Mouse (Mus musculus) neural tube, embryonic 11.5 days (tissue): ENCODE measurements around the gene Cope. TPM values are rescaled to one million over a fixed set of nuclear protein-coding genes. Genes with fewer than 3 reads are reported as not detected.
A peak's percentile ranks its signal among the peaks of the same experiment; 100 is the strongest.

Experiments
- ATAC-seq: fragments of 200-750 bp; cut with Nextera tagmentation; 2 replicates; pipeline ENCODE4 v1.8.0; 2017; ENCODE audit warnings: moderate number of reproducible peaks, mild to moderate bottlenecking, moderate TSS enrichment, moderate library complexity; ENCODE audit not compliant: insufficient read depth, low FRiP score, low TSS enrichment
- DNase-seq: peaks from one replicate; pipeline ENCODE4 v3.0.0-alpha.2; 2015; ENCODE audit warnings: low spot score
- H3K27ac ChIP-seq: fragments of 300-500 bp; sonication (generic); 2 replicates; pipeline ENCODE4 v1.5.1; 2014; ENCODE audit warnings: low read depth, mild to moderate bottlenecking, low read length
- H3K27me3 ChIP-seq: fragments of 300-500 bp; sonication (generic); 2 replicates; pipeline ENCODE4 v1.6.1; 2014; ENCODE audit warnings: mild to moderate bottlenecking, low read length, mixed read lengths; ENCODE audit not compliant: control insufficient read depth, insufficient read depth
- H3K36me3 ChIP-seq: fragments of 300-500 bp; sonication (generic); 2 replicates; pipeline ENCODE4 v1.6.1; 2014; ENCODE audit warnings: mild to moderate bottlenecking, low read length, moderate library complexity, mixed read lengths; ENCODE audit not compliant: control insufficient read depth, insufficient read depth
- H3K4me1 ChIP-seq: fragments of 300-500 bp; sonication (generic); 2 replicates; pipeline ENCODE4 v1.6.1; 2014; ENCODE audit warnings: low read length, mixed read lengths; ENCODE audit not compliant: control insufficient read depth, insufficient read depth
- H3K4me2 ChIP-seq: fragments of 300-500 bp; sonication (generic); 2 replicates; pipeline ENCODE4 v1.6.1; 2014; ENCODE audit warnings: low read depth, mild to moderate bottlenecking, moderate library complexity
- H3K4me3 ChIP-seq: fragments of 300-500 bp; sonication (generic); 2 replicates; pipeline ENCODE4 v1.5.1; 2014; ENCODE audit warnings: low read depth, low read length
- H3K9ac ChIP-seq: fragments of 300-500 bp; sonication (generic); 2 replicates; pipeline ENCODE4 v1.6.1; 2014; ENCODE audit warnings: mild to moderate bottlenecking, low read length
- H3K9me3 ChIP-seq: fragments of 300-500 bp; sonication (generic); 2 replicates; pipeline ENCODE4 v1.6.1; 2016; ENCODE audit warnings: low read length; ENCODE audit not compliant: control insufficient read depth
- WGBS: fragments of 180-500 bp; shearing (Covaris S2); extraction: QIAGEN DNeasy Blood & Tissue Kit; methylation state at CpG from one replicate; pipeline ENCODE4 v1.1.7; 2014; 5-methylcytosine and 5-hydroxymethylcytosine counted together
- polyA plus RNA-seq: library from polyadenylated mRNA; unstranded; fragments of >200 nt; fragmentation: Nextera tagmentation; extraction: Ambion mirVana; gene quantifications from 2 replicates; pipeline ENCODE4 v1.2.1, GENCODE M21; 2014

The Cope gene
- polyA plus RNA-seq: 272 and 283 TPM in 2 replicates

DNA sequence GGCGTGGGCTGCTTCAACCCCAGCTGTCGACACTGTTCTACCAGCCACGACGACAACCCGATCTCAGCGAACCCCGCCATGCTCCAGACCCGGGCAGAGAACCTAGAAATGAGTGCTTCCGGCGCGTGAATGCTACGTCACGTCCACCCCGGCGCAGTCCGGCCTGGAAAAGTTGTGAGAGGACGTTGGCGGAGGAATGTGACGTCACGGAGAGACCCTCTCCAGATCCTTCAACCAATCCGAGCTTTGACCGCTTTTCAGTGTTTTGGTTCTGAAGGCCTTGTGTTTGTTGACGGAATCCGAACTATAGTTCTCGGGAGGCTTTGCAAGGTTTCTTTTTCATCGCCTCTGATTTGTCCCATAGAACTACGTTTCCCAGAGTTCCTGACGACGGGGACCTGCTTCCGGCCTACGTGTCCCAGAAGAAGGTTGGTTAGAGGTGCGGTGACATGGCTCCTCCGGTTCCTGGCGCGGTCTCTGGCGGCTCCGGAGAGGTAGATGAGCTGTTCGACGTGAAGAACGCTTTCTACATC lies at the start of gene Cope, which contains the start of gene Ddx49:
Cope (plus strand) TSS at position 161 of the 533 bp plus-strand sequence.
Ddx49 (minus strand) TSS at position 132 of the 533 bp plus-strand sequence.
- ATAC-seq: peak; percentile 94
- no peak within 1 kb of the TSS for H3K27ac ChIP-seq
- H3K4me3 ChIP-seq: peak within 1 kb of the TSS; percentile 93
- peaks cover 13% of the 10 kb centered on the region for H3K4me1 ChIP-seq
- H3K9me3 ChIP-seq: no peaks in the 10 kb centered on the region
- H3K4me2 ChIP-seq: peak within 1 kb of the TSS; percentile 91
- DNase-seq: peak; percentile 96
- H3K9ac ChIP-seq: peak within 1 kb of the TSS; percentile 71
- WGBS: 0% methylated on average over 40 of the region's 40 CpGs
- peaks cover 10% of the 10 kb centered on the region for H3K36me3 ChIP-seq
- no peaks in the 10 kb centered on the region for H3K27me3 ChIP-seq

DNA sequence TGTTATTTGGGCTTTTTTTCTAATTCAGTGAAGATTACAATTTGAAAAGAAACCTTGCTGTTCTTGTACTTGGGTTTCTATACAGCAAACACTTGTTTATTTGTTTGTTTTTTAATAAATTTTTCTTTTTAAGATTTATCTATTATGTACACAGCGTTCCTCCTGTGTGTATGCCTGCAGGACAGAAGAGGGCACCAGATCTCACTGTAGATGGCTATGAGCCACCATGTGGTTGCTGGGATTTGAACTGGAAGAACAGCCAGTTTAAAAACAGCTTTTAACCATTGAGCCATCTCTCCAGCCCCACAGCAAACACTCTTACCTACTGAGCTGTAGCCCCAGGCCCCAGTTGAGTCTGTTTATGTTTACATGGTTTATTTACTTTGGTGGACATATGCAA lies 47.7 kb upstream of the Cope start:
- no peak overlapping the region for H3K27ac ChIP-seq
- no peak overlapping the region for H3K4me2 ChIP-seq
- DNase-seq (no peak), ATAC-seq (no peak)
- 90% methylated on average over 1 of the region's 1 CpGs for WGBS
- no peaks in the 10 kb centered on the region for H3K27me3 ChIP-seq
- no peak overlapping the region for H3K4me3 ChIP-seq
- H3K4me1 ChIP-seq: no peaks in the 10 kb centered on the region
- H3K9me3 ChIP-seq: no peaks in the 10 kb centered on the region
- no peak overlapping the region for H3K9ac ChIP-seq
- peaks cover 28% of the 10 kb centered on the region for H3K36me3 ChIP-seq

DNA sequence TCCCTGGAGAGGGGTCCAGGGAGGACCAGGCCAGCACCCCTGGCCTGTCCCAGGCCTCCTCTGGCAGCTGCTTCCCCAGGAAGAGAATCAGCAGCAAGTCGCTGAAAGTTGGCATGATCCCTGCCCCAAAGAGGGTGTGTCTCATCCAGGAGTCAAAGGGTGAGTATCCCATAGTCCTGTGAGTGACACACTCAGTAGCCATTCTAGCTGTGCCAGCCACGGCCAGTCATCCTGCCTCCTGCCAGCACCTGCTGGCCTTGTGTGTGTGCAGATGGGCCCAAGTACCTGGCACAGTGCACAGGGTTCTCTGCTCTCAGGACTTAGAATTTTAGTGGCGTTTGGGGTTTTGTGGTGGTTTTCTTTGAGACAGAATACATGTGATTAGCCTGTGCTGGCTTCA lies 44.9 kb upstream of the Cope start:
- no peak overlapping the region for H3K9ac ChIP-seq
- no peak overlapping the region for H3K4me2 ChIP-seq
- no peak for DNase-seq
- H3K36me3 ChIP-seq: peaks cover 40% of the 10 kb centered on the region
- H3K27me3 ChIP-seq: no peaks in the 10 kb centered on the region
- H3K27ac ChIP-seq: no peak overlapping the region
- no peak overlapping the region for H3K4me3 ChIP-seq
- H3K9me3 ChIP-seq: no peaks in the 10 kb centered on the region
- no peak for ATAC-seq
- no peaks in the 10 kb centered on the region for H3K4me1 ChIP-seq
- WGBS: 90% methylated on average over 3 of the region's 3 CpGs

DNA sequence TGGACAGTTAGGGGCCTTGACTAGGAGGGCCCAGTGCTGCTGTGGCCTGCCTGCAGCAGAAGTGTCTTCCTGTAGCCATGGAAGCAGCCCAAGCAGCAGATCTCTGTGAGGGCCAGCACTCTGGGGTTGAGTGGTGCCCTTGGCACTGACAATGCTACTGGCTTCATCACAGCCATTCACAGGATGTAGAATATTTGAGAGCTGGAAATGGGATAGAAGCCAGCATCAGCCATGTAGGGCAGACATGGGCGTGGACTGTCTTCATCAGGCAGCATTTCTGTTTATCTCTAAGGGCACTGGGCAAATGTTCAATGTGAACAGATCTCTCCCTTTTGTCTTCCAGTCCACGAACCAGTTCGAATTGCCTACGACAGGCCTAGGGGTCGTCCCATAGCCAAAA lies 43.7 kb upstream of the Cope start:
- H3K9me3 ChIP-seq: no peaks in the 10 kb centered on the region
- no peak overlapping the region for H3K9ac ChIP-seq
- H3K27ac ChIP-seq: no peak overlapping the region
- no peaks in the 10 kb centered on the region for H3K4me1 ChIP-seq
- peaks cover 41% of the 10 kb centered on the region for H3K36me3 ChIP-seq
- no peak for DNase-seq
- no peak for ATAC-seq
- H3K4me3 ChIP-seq: no peak overlapping the region
- no peak overlapping the region for H3K4me2 ChIP-seq
- H3K27me3 ChIP-seq: no peaks in the 10 kb centered on the region
- WGBS: 85% methylated on average over 5 of the region's 5 CpGs

DNA sequence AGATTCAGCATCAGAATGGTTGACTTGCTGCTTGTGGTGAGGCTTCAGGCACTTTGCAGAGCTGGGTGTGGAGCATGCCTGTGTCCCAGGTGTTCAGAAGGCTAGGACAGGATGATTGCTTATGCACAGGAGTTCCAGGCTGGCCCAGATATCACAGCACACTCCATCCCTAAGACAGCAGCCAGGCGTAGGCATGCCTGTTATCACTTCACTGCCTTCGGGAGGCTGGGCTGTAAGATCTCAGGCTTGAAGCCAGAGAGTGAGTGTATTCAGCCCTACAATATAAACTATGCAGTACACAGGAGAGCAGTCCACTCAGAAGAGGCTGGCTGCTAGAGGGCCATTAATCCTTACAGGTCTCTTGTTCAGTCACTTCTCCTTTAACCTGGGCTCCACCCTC lies 43.3 kb upstream of the Cope start:
- H3K4me3 ChIP-seq: no peak overlapping the region
- ATAC-seq (no peak), DNase-seq (no peak)
- no peaks in the 10 kb centered on the region for H3K9me3 ChIP-seq
- no peak overlapping the region for H3K27ac ChIP-seq
- H3K9ac ChIP-seq: no peak overlapping the region
- H3K27me3 ChIP-seq: no peaks in the 10 kb centered on the region
- 89% methylated on average over 2 of the region's 2 CpGs for WGBS
- H3K36me3 ChIP-seq: peaks cover 37% of the 10 kb centered on the region
- no peak overlapping the region for H3K4me2 ChIP-seq
- no peaks in the 10 kb centered on the region for H3K4me1 ChIP-seq

DNA sequence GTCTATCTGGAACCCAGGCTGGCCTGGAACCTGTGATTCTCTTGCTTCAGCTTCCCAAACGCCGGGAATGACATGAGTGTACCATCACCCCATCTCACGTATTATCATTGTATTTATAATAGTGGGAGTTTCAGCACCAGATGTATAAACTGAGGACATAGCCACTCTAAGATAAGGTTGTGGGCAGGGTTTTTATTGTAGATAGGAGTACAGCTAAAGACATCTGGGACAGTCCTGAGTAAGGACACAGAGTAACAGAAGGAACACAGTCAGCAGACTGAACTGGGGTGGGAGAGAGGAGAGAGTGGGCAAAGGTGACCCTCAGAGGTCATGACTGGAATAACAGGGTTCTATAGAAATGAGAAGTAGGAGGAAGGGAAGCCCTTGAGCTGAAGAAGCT lies 34.6 kb upstream of the Cope start:
- no peak overlapping the region for H3K9ac ChIP-seq
- DNase-seq: no peak
- no peak overlapping the region for H3K4me2 ChIP-seq
- ATAC-seq: no peak
- H3K36me3 ChIP-seq: peaks cover 7% of the 10 kb centered on the region
- no peaks in the 10 kb centered on the region for H3K4me1 ChIP-seq
- no peaks in the 10 kb centered on the region for H3K9me3 ChIP-seq
- H3K4me3 ChIP-seq: no peak overlapping the region
- no peaks in the 10 kb centered on the region for H3K27me3 ChIP-seq
- H3K27ac ChIP-seq: no peak overlapping the region
- WGBS: 85% methylated on average over 3 of the region's 3 CpGs

DNA sequence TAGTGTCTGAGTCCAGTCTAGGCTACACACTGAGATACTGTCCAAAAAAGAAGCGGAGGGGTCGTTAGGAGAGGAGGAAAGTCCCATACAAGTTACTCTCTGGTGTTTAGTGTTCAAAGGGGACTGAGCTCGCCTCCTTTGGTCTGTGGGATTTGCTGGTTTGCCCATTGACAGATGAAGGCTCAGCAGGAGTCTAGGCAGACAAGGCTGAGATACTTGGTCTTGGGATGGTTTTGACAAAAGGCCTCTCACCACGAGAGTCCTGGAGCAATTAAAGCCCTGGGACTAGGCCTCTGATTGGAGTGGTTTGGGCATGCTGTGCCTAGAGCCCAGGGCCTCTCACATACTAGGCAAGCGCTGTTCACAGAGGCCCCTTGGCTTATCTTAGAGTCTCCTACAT lies 34.0 kb upstream of the Cope start:
- no peaks in the 10 kb centered on the region for H3K27me3 ChIP-seq
- peaks cover 3% of the 10 kb centered on the region for H3K36me3 ChIP-seq
- H3K27ac ChIP-seq: no peak overlapping the region
- no peaks in the 10 kb centered on the region for H3K4me1 ChIP-seq
- H3K4me2 ChIP-seq: no peak overlapping the region
- WGBS: 45% methylated on average over 5 of the region's 5 CpGs
- no peak overlapping the region for H3K9ac ChIP-seq
- H3K4me3 ChIP-seq: no peak overlapping the region
- no peak for ATAC-seq
- DNase-seq: no peak
- H3K9me3 ChIP-seq: no peaks in the 10 kb centered on the region

DNA sequence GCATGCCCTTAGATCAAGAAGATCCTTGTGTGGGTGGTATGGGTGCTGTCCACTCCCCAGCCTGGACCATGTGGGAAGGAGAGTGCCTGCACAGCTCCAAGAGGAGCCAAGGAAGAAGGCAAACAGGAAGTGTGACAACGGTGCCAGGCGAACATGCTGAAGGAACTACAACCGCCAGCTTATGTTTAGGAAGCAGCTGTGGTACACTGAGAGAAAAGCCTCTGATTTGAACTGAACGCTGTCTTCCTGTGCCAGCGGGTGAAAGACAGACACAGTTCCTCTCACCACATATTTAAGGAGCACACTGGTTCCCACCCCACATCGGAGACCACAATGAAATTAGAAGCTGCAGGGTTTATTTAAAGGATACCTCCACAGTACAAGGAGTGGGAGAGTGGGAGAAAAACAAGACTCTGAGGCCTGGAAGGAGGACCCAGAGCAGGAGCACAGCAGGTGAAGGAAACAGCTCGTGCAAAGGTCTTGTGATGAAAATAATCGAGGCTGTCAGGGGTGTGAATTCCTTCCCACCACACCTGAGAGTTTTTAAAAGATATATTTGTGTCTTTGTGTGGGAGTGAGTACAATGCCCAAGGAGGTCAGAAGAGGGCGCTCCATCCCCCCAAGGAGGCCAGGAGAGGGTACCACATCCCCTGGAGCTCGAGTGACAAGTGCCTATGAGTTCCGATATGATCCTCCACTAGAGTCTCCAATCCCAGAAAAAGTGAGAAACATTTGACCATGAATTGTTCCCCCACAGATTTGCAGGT lies 33.3 kb upstream of the Cope start:
- Histone ChIP-seq H3K27ac (no peak overlapping the region), H3K4me3 (no peak overlapping the region), H3K27me3 (no peaks in the 10 kb centered on the region), H3K36me3 (0 out of 2 replicates have a peak, but pooled peaks cover 2% of the 10 kb centered on the region), H3K9me3 (no peaks in the 10 kb centered on the region), H3K4me2 (no peak overlapping the region), H3K9ac (no peak overlapping the region), H3K4me1 (no peaks in the 10 kb centered on the region)
- no peak for ATAC-seq
- WGBS: 60% methylated on average over 11 of the region's 11 CpGs
- no peak for DNase-seq

DNA sequence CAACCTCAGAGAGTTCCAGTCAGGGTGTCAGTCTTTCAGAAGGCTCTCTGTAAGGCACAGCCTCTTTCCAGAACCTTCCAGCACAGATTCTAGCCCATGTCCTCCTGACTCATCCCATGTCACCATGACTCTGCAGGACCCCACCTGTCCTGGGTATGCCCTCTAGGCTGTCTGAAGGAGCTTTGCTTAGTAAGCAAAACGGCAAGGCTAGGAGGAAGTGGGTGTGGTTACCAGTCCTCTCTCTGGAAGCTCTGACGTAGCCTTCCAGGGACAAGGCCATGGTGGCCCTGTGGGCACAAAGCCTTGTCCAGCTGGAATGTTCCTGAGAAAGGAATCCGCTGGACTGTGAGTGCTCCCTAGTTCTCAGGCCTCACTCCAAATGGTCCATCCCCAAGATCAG lies 29.4 kb upstream of the Cope start:
- Histone ChIP-seq H3K9me3 (no peaks in the 10 kb centered on the region), H3K4me1 (no peaks in the 10 kb centered on the region), H3K9ac (no peak overlapping the region), H3K36me3 (no peaks in the 10 kb centered on the region), H3K27ac (no peak overlapping the region), H3K4me3 (no peak overlapping the region), H3K27me3 (no peaks in the 10 kb centered on the region), H3K4me2 (no peak overlapping the region)
- DNase-seq (no peak), ATAC-seq (no peak)
- WGBS: 64% methylated on average over 3 of the region's 3 CpGs
